Mouse (Mus musculus): ENCODE data around the gene Patj.
"Not testable (repeated sequence)": the region's sequence is repeated elsewhere in the genome, so short reads cannot be mapped to it uniquely, and the experiment has no call there.

Gene Patj

DNA sequence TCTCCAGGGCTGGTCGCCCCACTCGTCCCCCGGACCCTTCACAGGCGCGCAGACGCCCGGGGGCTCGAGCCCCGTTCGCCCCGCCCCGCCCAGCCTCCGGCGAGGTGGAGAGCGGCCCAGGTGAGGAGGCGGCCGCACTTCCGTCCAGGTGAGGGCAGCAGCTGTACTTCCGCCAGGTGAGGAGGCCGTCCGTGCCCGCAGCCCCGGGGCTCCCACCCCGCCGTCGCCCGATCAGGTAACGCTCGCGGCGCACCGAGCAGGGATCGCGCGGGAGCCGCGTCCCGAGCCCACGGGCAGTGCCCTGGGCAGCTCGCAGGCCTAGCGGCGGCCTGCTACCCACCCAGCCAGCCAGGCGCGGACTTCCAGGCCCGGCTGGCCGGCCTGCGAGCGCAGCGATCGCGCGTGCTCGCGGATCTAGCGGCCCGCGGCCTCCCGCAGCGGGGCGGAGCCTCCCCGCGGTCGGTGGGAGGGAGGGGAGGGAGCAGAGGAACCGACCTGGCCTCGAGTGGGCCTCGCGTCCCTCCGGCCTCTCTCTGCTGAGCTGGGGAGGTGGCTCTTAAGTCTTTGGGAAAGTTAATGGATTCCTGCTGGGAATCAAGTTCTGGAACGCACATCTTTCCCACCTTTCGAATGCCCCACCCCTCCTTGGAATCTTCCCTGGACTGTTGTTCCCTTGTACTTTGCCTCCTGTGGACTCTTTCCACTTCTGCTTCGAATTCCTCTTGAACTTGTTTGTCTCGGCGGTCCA lies at the start of gene Patj:
Gene Patj, plus strand, starts transcription at position 96 of the 748 bp plus-strand sequence.
- peak; percentile 94 for ATAC-seq (ENCODE audit: low TSS enrichment)

- ATAC-seq (ENCODE audit: low TSS enrichment), result no peak
These were observed 47.0 kb upstream of the Patj start for GRCm38 (mm10) chr4:98348580-98348979.

DNA sequence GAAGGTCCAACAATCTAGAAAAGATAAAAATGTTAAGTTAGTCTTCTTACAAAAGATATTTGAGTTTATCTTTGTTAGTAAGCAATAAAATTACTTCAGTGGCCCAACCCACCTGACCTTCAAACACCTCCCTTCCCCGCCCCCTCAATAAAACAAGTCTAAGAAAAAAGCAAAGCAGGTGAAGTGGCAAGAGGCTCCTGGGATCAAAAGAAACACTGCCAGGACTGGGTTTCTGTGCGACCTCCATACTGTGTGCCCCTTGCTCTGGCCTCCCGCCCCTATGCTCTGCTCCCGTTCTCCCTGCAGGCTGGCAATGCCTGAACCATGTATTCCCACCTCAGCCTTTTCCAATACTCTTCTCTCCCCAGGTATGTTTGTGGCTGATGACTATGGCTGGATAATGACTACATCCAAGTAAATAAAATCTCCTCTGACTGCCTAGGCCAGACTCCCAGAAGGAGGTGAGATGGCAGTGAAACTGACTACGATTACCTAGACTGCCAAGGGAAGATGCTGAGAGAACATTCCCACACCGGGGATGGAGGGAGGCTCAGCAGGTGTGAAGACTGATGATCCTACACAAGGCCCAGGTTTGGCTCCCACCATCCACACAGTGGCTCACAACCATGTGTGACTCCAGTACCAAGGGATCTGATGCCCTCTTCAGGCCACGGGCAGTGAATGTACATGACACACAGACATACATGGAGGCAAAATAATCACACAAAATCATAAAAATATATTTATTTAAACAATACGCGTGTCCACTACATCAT lies 37.4 kb upstream of the Patj start:
- ATAC-seq (ENCODE audit: low TSS enrichment), result no peak

- no peak for ATAC-seq (ENCODE audit: low TSS enrichment)
These were observed 20.2 kb upstream of the Patj start for GRCm38 (mm10) chr4:98375401-98375800.

- no peak for ATAC-seq (ENCODE audit: low TSS enrichment)
These were observed 18.6 kb upstream of the Patj start for GRCm38 (mm10) chr4:98376943-98377342.

DNA sequence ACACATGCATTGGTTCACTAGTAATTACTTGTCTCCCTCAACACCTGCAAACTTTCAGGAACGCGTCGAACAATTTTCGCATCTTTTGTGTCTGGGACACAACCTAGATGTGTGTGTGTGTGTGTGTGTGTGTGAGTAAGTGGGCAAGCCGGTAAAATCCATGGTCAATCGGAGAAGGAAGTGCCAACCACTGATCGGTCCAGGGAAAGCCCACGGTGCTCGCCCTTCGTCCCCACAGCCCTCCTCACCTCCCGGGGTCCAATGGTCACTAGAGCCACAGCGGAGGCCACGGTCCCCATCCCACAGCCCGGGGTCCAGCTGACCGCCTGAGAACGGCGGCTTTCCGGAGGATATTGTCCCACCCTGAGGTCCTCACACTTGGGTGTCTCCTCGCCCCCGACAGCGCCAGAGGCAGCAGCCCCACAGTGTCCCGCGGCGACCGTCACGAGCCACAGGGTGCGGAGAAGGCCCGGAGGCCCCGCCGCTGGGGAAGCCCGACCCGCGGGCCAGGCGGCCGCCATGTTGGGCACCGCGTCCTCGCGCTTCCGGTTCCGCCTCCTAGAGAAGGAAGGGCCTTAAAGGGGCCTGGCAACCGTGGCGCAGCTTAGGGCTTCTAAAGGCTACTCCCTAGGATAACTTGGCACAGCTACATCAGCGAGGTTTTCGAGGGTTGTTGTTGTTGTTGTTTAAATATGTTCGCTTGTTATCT lies 12.7 kb upstream of the Patj start, which contains the start of gene Tm2d1:
Gene Tm2d1, minus strand, starts transcription at position 591 of the 709 bp plus-strand sequence.
- ATAC-seq (ENCODE audit: low TSS enrichment), result peak; percentile 100

DNA sequence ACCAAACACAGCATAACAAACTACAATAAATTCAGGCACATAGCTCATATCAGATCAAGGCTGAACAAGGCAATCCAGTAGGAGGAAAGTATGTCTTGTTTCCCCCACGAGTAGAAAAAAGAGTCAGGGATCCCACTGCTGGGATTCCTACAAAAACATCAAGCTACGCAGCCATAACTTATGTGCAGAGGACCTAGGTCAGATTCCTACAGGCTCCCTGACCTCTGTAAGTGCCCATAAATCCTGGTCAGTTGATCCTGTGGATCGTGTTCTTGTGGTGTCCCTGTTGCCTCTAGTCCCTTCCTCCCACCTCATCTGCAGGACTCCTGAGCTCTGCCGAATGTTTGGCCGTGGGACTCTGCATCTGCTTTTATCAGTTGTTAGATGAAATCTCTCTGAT lies 10.5 kb upstream of the Patj start:
- no peak for ATAC-seq (ENCODE audit: low TSS enrichment)

- ATAC-seq (ENCODE audit: low TSS enrichment), result no peak
These were observed 267 bp upstream of the Patj start for GRCm38 (mm10) chr4:98395346-98395689.

- ATAC-seq (ENCODE audit: low TSS enrichment), result no peak
These were observed 5.5 kb downstream of the Patj start for GRCm38 (mm10) chr4:98400926-98401583.

GRCm38 (mm10) chr4:98401584-98401962 lies 6.0 kb downstream of the Patj start:
- no peak for ATAC-seq (ENCODE audit: low TSS enrichment)

DNA sequence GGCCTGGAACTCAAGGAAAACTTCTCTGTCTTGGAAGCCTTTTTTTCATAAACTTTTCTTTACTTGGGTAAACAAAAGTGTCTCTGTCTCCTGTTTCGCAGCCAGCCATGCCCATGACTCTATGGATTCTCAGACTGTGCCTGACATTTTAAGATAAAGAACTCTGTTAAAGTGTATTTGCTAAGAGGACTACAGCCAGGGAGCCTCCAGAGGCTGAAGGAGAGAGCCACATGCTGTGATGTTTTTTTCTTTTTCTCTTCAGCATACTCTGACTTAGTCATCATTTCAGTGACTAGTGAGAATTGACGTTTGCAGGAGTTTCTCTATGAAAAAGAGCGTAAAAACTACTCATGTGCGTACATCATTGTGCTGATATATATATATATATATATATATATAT lies 7.9 kb downstream of the Patj start:
- peak; percentile 90 for ATAC-seq (ENCODE audit: low TSS enrichment)

- ATAC-seq (ENCODE audit: low TSS enrichment), result no peak
These were observed 8.8 kb downstream of the Patj start for GRCm38 (mm10) chr4:98404412-98404811.

DNA sequence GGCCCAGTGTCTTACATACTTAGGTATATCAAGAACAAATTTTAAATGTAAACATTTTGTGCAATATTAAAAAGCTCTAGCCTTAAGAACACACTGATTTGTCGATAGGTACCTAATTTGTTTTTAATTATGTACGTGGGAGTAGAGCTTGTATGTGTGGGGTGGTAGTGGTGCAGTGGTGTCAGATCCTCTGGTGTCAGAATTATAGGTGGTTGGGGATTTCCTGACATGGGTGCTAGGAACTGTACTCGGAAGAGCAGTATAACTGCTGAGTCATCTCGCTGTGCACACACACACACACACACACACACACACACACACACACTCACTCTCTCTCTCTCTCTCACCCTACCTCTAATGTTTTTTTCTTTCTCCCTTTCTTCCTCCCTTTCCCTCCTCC lies 12.9 kb downstream of the Patj start:
- ATAC-seq (ENCODE audit: low TSS enrichment), result no peak

DNA sequence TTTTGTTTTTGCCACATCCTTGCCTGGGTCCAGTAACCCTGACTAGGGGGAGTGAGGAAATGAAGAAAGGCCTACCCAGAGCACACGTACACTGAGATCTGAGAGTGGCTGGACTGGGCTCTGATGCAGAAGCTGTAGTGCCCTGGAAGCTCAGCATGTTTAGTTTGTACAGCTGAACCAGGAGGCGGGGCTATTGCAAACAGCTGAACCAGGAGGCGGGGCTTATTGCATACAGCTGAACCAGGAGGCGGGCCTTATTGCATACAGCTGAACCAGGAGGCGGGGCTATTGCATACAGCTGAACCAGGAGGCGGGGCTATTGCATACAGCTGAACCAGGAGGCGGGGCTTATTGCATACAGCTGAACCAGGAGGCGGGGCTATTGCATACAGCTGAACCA lies 19.6 kb downstream of the Patj start:
- not testable (repeated sequence) for ATAC-seq (ENCODE audit: low TSS enrichment)

- ATAC-seq (ENCODE audit: low TSS enrichment), result no peak
These were observed 32.8 kb downstream of the Patj start for GRCm38 (mm10) chr4:98428371-98428770.

DNA sequence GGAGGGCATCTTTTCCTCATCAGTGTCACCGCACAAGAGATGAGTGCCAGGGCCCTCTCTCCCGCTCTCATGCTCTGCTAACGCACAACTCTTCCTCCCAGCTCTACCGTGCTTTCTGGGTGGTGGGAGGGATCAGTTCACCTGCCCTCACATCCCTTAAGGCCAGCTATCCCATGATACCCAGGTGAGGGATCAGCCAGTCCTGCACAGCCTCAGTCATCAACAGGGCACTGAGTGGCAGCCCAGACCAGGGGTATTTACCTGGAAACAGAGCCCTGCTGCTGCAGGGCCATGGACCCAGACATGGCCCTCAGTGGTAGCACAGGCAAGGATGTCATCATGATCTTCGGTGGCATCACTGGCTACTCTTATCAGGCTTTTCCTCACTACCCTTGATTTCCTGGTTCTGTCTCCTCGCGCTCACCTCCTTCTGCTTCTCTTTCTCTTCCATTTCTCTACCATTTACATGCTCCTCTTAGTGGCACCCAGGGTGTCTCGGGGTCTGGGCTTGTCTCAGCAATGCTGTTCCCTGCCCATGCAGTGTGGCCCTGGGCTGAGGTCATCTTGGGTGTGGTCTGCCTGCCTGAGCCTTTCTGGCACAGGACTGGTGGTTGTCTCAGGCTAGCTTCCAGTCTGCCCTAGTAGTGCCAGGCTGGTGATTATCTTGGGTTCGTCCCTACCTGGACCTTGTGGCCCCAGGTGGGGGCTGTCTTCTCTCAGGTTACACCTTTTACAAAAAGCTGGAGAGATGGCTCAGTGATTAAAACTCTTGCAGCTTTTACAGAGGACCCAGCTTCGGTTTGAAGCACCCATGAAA lies 40.3 kb downstream of the Patj start:
- ATAC-seq (ENCODE audit: low TSS enrichment), result no peak

DNA sequence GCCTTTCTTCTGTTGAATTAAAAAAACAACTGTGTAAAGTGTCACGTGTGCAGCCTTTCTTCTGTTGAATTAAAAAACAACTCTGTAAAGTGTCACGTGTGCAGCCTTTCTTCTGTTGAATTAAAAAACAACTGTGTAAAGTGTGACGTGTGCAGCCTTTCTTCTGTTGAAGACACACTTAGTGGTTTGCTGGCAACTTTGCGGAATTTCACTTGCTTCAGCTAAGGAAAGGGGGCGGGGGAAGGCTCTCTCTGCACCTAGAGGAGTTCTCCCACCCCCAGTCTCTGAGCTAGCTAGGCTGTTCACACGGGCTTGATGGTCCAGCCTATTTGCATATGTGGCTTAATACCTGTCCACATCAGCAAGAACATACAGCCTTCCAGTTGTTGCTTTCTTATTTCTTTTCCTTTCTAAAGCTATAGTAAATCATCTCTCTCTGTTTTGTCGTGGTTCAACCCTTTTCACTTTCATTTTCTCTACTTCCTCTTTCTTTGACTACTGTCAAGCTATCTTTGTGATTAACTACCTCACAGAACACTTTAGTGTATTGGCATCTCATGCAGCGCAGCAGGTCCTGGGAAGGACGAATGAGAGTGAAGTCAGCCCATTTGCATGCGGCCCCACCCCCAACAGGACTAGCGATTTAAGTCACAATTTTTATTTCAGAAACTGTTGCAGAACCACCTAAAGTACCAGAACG lies 41.2 kb downstream of the Patj start:
- peak; percentile 88 for ATAC-seq (ENCODE audit: low TSS enrichment)

- ATAC-seq (ENCODE audit: low TSS enrichment), result no peak
These were observed 43.8 kb downstream of the Patj start for GRCm38 (mm10) chr4:98439261-98440005.

DNA sequence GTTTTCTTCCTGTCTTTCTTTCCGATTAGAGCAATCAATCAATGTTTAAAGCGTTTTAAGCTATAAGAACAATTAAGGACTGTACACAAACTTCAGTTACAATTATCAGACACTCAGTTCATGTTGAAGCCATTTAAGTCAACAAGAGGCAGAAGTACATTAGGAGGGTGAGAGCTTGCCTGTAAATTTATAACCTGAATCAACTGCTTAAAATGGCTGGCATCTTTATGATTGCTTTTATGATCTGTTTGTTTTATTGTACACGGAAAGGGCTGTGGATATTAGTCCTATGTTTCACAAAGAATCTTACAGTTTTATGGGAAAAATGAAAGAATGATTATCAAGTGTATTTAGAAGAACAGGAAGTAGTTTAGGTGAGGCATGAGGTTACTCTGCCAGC lies 45.7 kb downstream of the Patj start:
- ATAC-seq (ENCODE audit: low TSS enrichment), result no peak
